Mouse (Mus musculus) heart, embryonic 10.5 days (tissue): Measurements from ENCODE around the gene Gm5105. TPM values are rescaled to one million over a fixed set of nuclear protein-coding genes. Genes with fewer than 3 reads are reported as not detected.

Experiments used
- DNase-seq: peaks from one replicate; pipeline ENCODE4 v3.0.0-alpha.2; 2017; ENCODE audit warnings: low spot score
- H3K27ac ChIP-seq: fragments of 300-500 bp; sonication (generic); 2 replicates; pipeline ENCODE4 v1.5.1; 2016; ENCODE audit warnings: mild to moderate bottlenecking
- H3K27me3 ChIP-seq: fragments of 300-500 bp; sonication (generic); 2 replicates; pipeline ENCODE4 v1.6.1; 2016; ENCODE audit warnings: mild to moderate bottlenecking; ENCODE audit not compliant: poor library complexity, insufficient read depth, severe bottlenecking
- H3K36me3 ChIP-seq: fragments of 300-500 bp; sonication (generic); 2 replicates; pipeline ENCODE4 v1.6.1; 2016; ENCODE audit warnings: mild to moderate bottlenecking, moderate library complexity
- H3K4me1 ChIP-seq: fragments of 300-500 bp; sonication (generic); 2 replicates; pipeline ENCODE4 v1.6.1; 2016; ENCODE audit warnings: mild to moderate bottlenecking
- H3K4me3 ChIP-seq: fragments of 300-500 bp; sonication (generic); 2 replicates; pipeline ENCODE4 v1.5.1; 2016; ENCODE audit warnings: mild to moderate bottlenecking, moderate library complexity
- H3K9me3 ChIP-seq: fragments of 300-500 bp; sonication (generic); 2 replicates; pipeline ENCODE4 v1.6.1; 2016; ENCODE audit warnings: mild to moderate bottlenecking, moderate library complexity
- WGBS: fragments of 180-500 bp; shearing (Covaris S2); methylation state at CpG from one replicate; pipeline ENCODE4 v1.1.7; 2016; 5-methylcytosine and 5-hydroxymethylcytosine counted together
- polyA plus RNA-seq: library from polyadenylated mRNA; unstranded; fragments of >200 nt; fragmentation: Nextera tagmentation; extraction: Ambion mirVana; gene quantifications from 2 replicates; pipeline ENCODE4 v1.2.1, GENCODE M21; 2016

Gm5105 gene
- polyA plus RNA-seq, 1 experiment from 2014 or later: not detected

GRCm38 (mm10) chr3:138006896-138007295 is 60.3 kb downstream of the Gm5105 start:
- 69% methylated on average over 3 of the region's 3 CpGs for WGBS
- no peaks in the 10 kb centered on the region for H3K9me3 ChIP-seq
- H3K4me1 ChIP-seq: peaks cover 38% of the 10 kb centered on the region
- H3K27ac ChIP-seq: no peak overlapping the region
- no peak for DNase-seq
- H3K36me3 ChIP-seq: no peaks in the 10 kb centered on the region
- H3K4me3 ChIP-seq: no peak overlapping the region
- H3K27me3 ChIP-seq: no peaks in the 10 kb centered on the region

GRCm38 (mm10) chr3:138003264-138003663 is 63.9 kb downstream of the Gm5105 start:
- Histone ChIP-seq H3K27me3 (no peaks in the 10 kb centered on the region), H3K27ac (no peak overlapping the region), H3K4me3 (no peak overlapping the region), H3K4me1 (peaks cover 46% of the 10 kb centered on the region), H3K9me3 (no peaks in the 10 kb centered on the region), H3K36me3 (no peaks in the 10 kb centered on the region)
- WGBS: 81% methylated on average over 7 of the region's 7 CpGs
- no peak for DNase-seq

GRCm38 (mm10) chr3:138002545-138002944 is 64.6 kb downstream of the Gm5105 start:
- Histone ChIP-seq H3K27me3 (no peaks in the 10 kb centered on the region), H3K4me1 (peaks cover 43% of the 10 kb centered on the region), H3K4me3 (no peak overlapping the region), H3K9me3 (no peaks in the 10 kb centered on the region), H3K36me3 (no peaks in the 10 kb centered on the region), H3K27ac (no peak overlapping the region)
- WGBS: 84% methylated on average over 6 of the region's 6 CpGs
- no peak for DNase-seq

- WGBS: 56% methylated on average over 4 of the region's 4 CpGs
- H3K4me3 ChIP-seq: no peak overlapping the region
- no peaks in the 10 kb centered on the region for H3K9me3 ChIP-seq
- H3K27me3 ChIP-seq: no peaks in the 10 kb centered on the region
- no peaks in the 10 kb centered on the region for H3K36me3 ChIP-seq
- peaks cover 49% of the 10 kb centered on the region for H3K4me1 ChIP-seq
- DNase-seq: no peak
- peak overlapping the region; percentile 86 for H3K27ac ChIP-seq
Measured at GRCm38 (mm10) chr3:138001865-138002264, 65.3 kb downstream of the Gm5105 start.

- Histone ChIP-seq H3K9me3 (no peaks in the 10 kb centered on the region), H3K27ac (peak overlapping the region; percentile 86), H3K27me3 (no peaks in the 10 kb centered on the region), H3K4me3 (peak overlapping the region; percentile 37), H3K36me3 (no peaks in the 10 kb centered on the region), H3K4me1 (peaks cover 48% of the 10 kb centered on the region)
- WGBS: 38% methylated on average over 4 of the region's 4 CpGs
- DNase-seq: no peak
Measured at GRCm38 (mm10) chr3:138000724-138001069, 66.5 kb downstream of the Gm5105 start.

GRCm38 (mm10) chr3:138000062-138000723 is 67.0 kb downstream of the Gm5105 start:
- H3K4me1 ChIP-seq: peaks cover 48% of the 10 kb centered on the region
- 88% methylated on average over 8 of the region's 8 CpGs for WGBS
- H3K36me3 ChIP-seq: no peaks in the 10 kb centered on the region
- H3K27ac ChIP-seq: peak overlapping the region; percentile 86
- H3K4me3 ChIP-seq: no peak overlapping the region
- no peak for DNase-seq
- H3K27me3 ChIP-seq: no peaks in the 10 kb centered on the region
- H3K9me3 ChIP-seq: no peaks in the 10 kb centered on the region

- Histone ChIP-seq H3K27me3 (no peaks in the 10 kb centered on the region), H3K4me3 (no peak overlapping the region), H3K27ac (peak overlapping the region; percentile 78), H3K4me1 (peaks cover 47% of the 10 kb centered on the region), H3K9me3 (no peaks in the 10 kb centered on the region), H3K36me3 (no peaks in the 10 kb centered on the region)
- no peak for DNase-seq
- WGBS: 82% methylated on average over 9 of the region's 9 CpGs
Measured at GRCm38 (mm10) chr3:137999224-137999790, 67.9 kb downstream of the Gm5105 start.

Other genes with a start within 250 kb of the Gm5105 start
- gene H2afz, start 202.9 kb downstream of the Gm5105 start, polyA plus RNA-seq: 1,437 and 1,931 TPM in 2 replicates
- 11.1 and 12.9 TPM in 2 replicates for gene Dnajb14, start 199.7 kb downstream of the Gm5105 start, polyA plus RNA-seq
- 99.2 and 100 TPM in 2 replicates for gene Lamtor3, start 148.9 kb downstream of the Gm5105 start, polyA plus RNA-seq
- gene Dapp1, start 85.8 kb downstream of the Gm5105 start, polyA plus RNA-seq: 8.7 and 9.3 TPM in 2 replicates
- 3.2 and 6.8 TPM in 2 replicates for gene 1110002E22Rik, start 2.3 kb downstream of the Gm5105 start, polyA plus RNA-seq
- 12.7 and 13.7 TPM in 2 replicates for gene Trmt10a, start 76.1 kb upstream of the Gm5105 start, polyA plus RNA-seq
- 9.0 and 19.0 TPM in 2 replicates for gene Mttp, start 77.6 kb upstream of the Gm5105 start, polyA plus RNA-seq
- gene 4930579F01Rik, start 126.4 kb upstream of the Gm5105 start, polyA plus RNA-seq: not detected in 2 replicates
- gene Adh7, start 150.4 kb upstream of the Gm5105 start, polyA plus RNA-seq: 0.19 TPM in 1 of 2 replicates, not detected in the other
- 0.99 and 1.0 TPM in 2 replicates for gene Adh1, start 193.6 kb upstream of the Gm5105 start, polyA plus RNA-seq
- gene Adh6a, start 245.9 kb upstream of the Gm5105 start, polyA plus RNA-seq: 0.17 TPM in 1 of 2 replicates, not detected in the other